Mouse (Mus musculus): ENCODE data around the gene Txndc15.

DNA sequence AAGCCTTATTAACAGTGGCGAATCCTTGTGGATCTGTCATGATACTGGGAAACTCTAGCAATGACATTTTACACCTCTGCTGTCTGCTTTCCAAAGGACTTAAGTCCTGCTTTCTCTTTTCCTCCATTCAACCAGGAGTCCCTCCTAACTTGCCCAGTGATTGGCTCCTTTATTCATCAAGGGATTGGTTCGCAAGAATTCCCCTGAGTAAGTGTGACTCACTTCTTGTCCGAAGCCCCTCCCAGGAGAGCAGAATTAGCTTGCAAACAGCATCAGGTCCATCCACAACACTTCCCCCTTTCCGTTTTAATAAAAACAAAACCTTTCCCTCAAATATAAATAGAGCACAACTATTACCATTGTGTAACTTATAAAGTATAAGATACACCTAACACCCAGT lies 10.1 kb upstream of the Txndc15 start:
- TF ChIP-seq EP300 (optimal IDR thresholded peaks at IDR 0.05) = no peak
- TF ChIP-seq CTCF (IDR thresholded peaks at IDR 0.05; ENCODE audit: low read depth) = no peak
